Mouse (Mus musculus): ENCODE data around the gene Gm12886. TPM values are rescaled to one million over a fixed set of nuclear protein-coding genes. Genes with fewer than 3 reads are reported as not detected.

The Gm12886 gene
- polyA plus RNA-seq (2012; fragmentation: generic; extraction: Trizol), result not detected

DNA sequence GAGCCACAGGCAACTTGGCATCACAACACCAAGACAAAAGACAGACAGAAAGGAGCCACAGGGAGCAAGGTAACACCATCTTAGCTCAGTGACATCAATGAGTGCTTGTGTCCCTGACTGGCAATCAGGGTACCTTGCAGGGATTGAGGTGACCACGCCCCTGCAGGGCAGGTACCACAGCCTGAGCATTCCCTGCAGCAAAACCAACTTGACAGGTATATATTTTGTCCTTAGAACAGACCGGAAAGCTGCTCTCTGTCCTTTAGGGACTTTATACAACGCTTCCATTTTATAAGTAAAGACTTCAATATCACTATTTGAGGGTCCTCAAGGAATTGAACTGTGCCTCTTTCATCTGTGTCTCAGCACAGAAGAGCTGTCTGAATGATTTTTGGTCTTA, at the start of gene Gm12886:
Gm12886 (minus strand) TSS at position 101 of the 400 bp plus-strand sequence.
- no peak within 1 kb of the TSS for H3K4me3 ChIP-seq
- H3K4me2 ChIP-seq (ENCODE audit: low read depth), result no peak within 1 kb of the TSS
- TF ChIP-seq SRF (IDR thresholded peaks at IDR 0.05; ENCODE audit: control insufficient read depth, insufficient read length, low read depth) (no peak), MAX (IDR thresholded peaks at IDR 0.05; ENCODE audit: low read depth) (no peak), USF1 (IDR thresholded peaks at IDR 0.05; ENCODE audit: low read depth) (no peak)
- H3ac ChIP-seq (ENCODE audit: control insufficient read depth, insufficient read length), result no peak within 1 kb of the TSS
- no peaks in the 10 kb centered on the region for H3K79me2 ChIP-seq (ENCODE audit: control insufficient read depth, insufficient read depth)
- H3K36me3 ChIP-seq (ENCODE audit: control insufficient read depth, insufficient read depth), result no peaks in the 10 kb centered on the region
- no peaks in the 10 kb centered on the region for H3K27me3 ChIP-seq (ENCODE audit: control insufficient read depth, insufficient read depth, insufficient read length)

Other genes with a start within 250 kb of the Gm12886 start
- gene Rlf, start 208.0 kb downstream of the Gm12886 start, polyA plus RNA-seq (2012; fragmentation: generic; extraction: Trizol), result 5.2 TPM
- not detected for gene Gm12888, start 98.2 kb downstream of the Gm12886 start, polyA plus RNA-seq (2012; fragmentation: generic; extraction: Trizol)
- gene Gm12887, start 199.0 kb upstream of the Gm12886 start, polyA plus RNA-seq (2012; fragmentation: generic; extraction: Trizol), result not detected